In genomic region chr5:97996500-97997176, GRCm38 (mm10) we compare ENCODE assay signal across 26 mouse cellular contexts. TPM values are rescaled to one million over a fixed set of nuclear protein-coding genes. Genes with fewer than 3 reads are reported as not detected.
A peak's percentile ranks its signal among the peaks of the same experiment; 100 is the strongest.
DNase-seq lines count a peak whose midpoint lies in the region; ATAC-seq and TF ChIP-seq lines count a peak whose summit lies in the region.
"Had no signal": no experiment of that assay in that cellular context is flagged by ENCODE, and none has a peak within 500 bp of the region (broad histone marks: within the 10 kb centered on the region; RNA-seq: fewer than 3 reads in every experiment).

No protein-coding gene starts in this region.

- WGBS in kidney, embryonic 16.5 days, result 65% methylated on average over 6 of the region's 6 CpGs
- WGBS in liver, adult 2 months, result 21% methylated on average over 6 of the region's 6 CpGs
- 72% methylated on average over 6 of the region's 6 CpGs for WGBS in liver, embryonic 11.5 days
- WGBS in stomach, embryonic 15.5 days, result 65% methylated on average over 6 of the region's 6 CpGs
- 67% methylated on average over 6 of the region's 6 CpGs for WGBS in stomach, postnatal 0 days
- 29% methylated on average over 6 of the region's 6 CpGs for WGBS in large intestine, adult 2 months

- H3K4me2 ChIP-seq in kidney, embryonic 16.5 days (replicated peaks; ENCODE audit: low read depth, low read length), result no peak overlapping the region
- H3K4me2 ChIP-seq in liver, embryonic 11.5 days, result no peak overlapping the region
- no peak overlapping the region for H3K4me2 ChIP-seq in stomach, embryonic 15.5 days
- no peak overlapping the region for H3K4me2 ChIP-seq in stomach, postnatal 0 days (replicated peaks; ENCODE audit: low read depth)
- H3K4me2 ChIP-seq: forebrain, embryonic 13.5 days; heart, embryonic 11.5 days; hindbrain, embryonic 14.5 days; limb, embryonic 12.5 days; liver, embryonic 15.5 days; midbrain, embryonic 15.5 days; neural tube, embryonic 15.5 days had no signal

- no peak for TF ChIP-seq EP300 in stomach, postnatal 0 days (optimal IDR thresholded peaks at IDR 0.05)

- peak; percentile 22 for DNase-seq in kidney, adult 9 months
- peak; percentile 95 for DNase-seq in liver, adult 2 months (ENCODE audit: extremely low read depth, low read depth, low spot score)
- no peak for DNase-seq in liver, embryonic 11.5 days (ENCODE audit: low spot score)
- DNase-seq in stomach, postnatal 0 days (ENCODE audit: low spot score), result no peak
- peak; percentile 28 for DNase-seq in large intestine, adult 2 months (ENCODE audit: low read depth, low spot score)
- DNase-seq in layer of hippocampus, postnatal 25 days (ENCODE audit: extremely low spot score in 1 of 2, low spot score in 1 of 2), result no peak
- DNase-seq: adrenal gland, postnatal 25 days; B cell, adult 2 months; cerebellum, adult 18-20 months; cerebellum, postnatal 14 days; gastrocnemius, postnatal 14 days; layer of hippocampus, adult 9-11 months; lung, postnatal 10 days; retina, postnatal 1 day; right cerebral cortex, postnatal 14 days; thymus, postnatal 14 days had no signal

- no peak overlapping the region for H3K4me3 ChIP-seq in kidney, embryonic 16.5 days (ENCODE audit: low read length)
- H3K4me3 ChIP-seq in liver, adult 2 months (ENCODE audit: insufficient read depth, low read depth, low read length), result no peak overlapping the region
- H3K4me3 ChIP-seq in liver, embryonic 11.5 days (ENCODE audit: low read depth, low read length), result no peak overlapping the region
- H3K4me3 ChIP-seq in stomach, embryonic 15.5 days (replicated peaks), result no peak overlapping the region
- no peak overlapping the region for H3K4me3 ChIP-seq in stomach, postnatal 0 days (ENCODE audit: low read depth, low read length)
- H3K4me3 ChIP-seq: forebrain, embryonic 13.5 days; limb, embryonic 12.5 days; liver, embryonic 15.5 days; midbrain, embryonic 15.5 days; neural tube, embryonic 15.5 days had no signal

- no peak overlapping the region for H3K27ac ChIP-seq in kidney, embryonic 16.5 days (ENCODE audit: low read length)
- peak overlapping the region; percentile 37 for H3K27ac ChIP-seq in liver, adult 2 months (replicated peaks; ENCODE audit: insufficient read depth, low read depth, low read length)
- H3K27ac ChIP-seq in liver, embryonic 11.5 days (ENCODE audit: low read depth, low read length), result no peak overlapping the region
- H3K27ac ChIP-seq in stomach, embryonic 15.5 days, result no peak overlapping the region
- no peak overlapping the region for H3K27ac ChIP-seq in stomach, postnatal 0 days (replicated peaks)
- H3K27ac ChIP-seq: forebrain, embryonic 13.5 days; hindbrain, embryonic 14.5 days; liver, embryonic 15.5 days; macrophage; midbrain, embryonic 15.5 days; neural tube, embryonic 15.5 days had no signal

- H3K79me2 ChIP-seq in liver, adult 2 months (ENCODE audit: control insufficient read depth, insufficient read depth, low read length), result no peaks in the 10 kb centered on the region; the same call in 1 of the 2 replicates

- peaks cover 9% of the 10 kb centered on the region; the same call in 1 of the 2 replicates for H3K36me3 ChIP-seq in kidney, embryonic 16.5 days (ENCODE audit: insufficient read depth, low read length)
- H3K36me3 ChIP-seq in liver, adult 2 months (ENCODE audit: control insufficient read depth, insufficient read depth, low read length), result peaks cover 4% of the 10 kb centered on the region
- H3K36me3 ChIP-seq in liver, embryonic 11.5 days (ENCODE audit: control insufficient read depth, insufficient read depth, low read length), result no peaks in the 10 kb centered on the region
- H3K36me3 ChIP-seq in stomach, embryonic 15.5 days, result no peaks in the 10 kb centered on the region
- H3K36me3 ChIP-seq in stomach, postnatal 0 days (ENCODE audit: control insufficient read depth, insufficient read depth, low read length), result no peaks in the 10 kb centered on the region
- H3K36me3 ChIP-seq: liver, embryonic 15.5 days; midbrain, embryonic 15.5 days; neural tube, embryonic 15.5 days had no signal

- 0 out of 2 replicates have a peak, but pooled peaks cover 2% of the 10 kb centered on the region for H3K4me1 ChIP-seq in kidney, embryonic 16.5 days (ENCODE audit: insufficient read depth, low read length)
- H3K4me1 ChIP-seq in liver, adult 2 months (ENCODE audit: control insufficient read depth, insufficient read depth, low read length), result peaks cover 11% of the 10 kb centered on the region
- no peaks in the 10 kb centered on the region for H3K4me1 ChIP-seq in liver, embryonic 11.5 days (replicated peaks; ENCODE audit: control insufficient read depth, insufficient read depth, low read length)
- H3K4me1 ChIP-seq in stomach, embryonic 15.5 days, result no peaks in the 10 kb centered on the region
- no peaks in the 10 kb centered on the region for H3K4me1 ChIP-seq in stomach, postnatal 0 days (replicated peaks; ENCODE audit: control insufficient read depth, insufficient read depth)
- H3K4me1 ChIP-seq: forebrain, embryonic 13.5 days; liver, embryonic 15.5 days; midbrain, embryonic 15.5 days; neural tube, embryonic 15.5 days had no signal

- no peak for TF ChIP-seq POLR2A in liver, adult 2 months (IDR thresholded peaks at IDR 0.05; ENCODE audit: extremely low read depth, insufficient read depth, low read length)

- H3K9me3 ChIP-seq in kidney, embryonic 16.5 days (ENCODE audit: low read length), result no peaks in the 10 kb centered on the region
- H3K9me3 ChIP-seq in liver, embryonic 11.5 days (ENCODE audit: control insufficient read depth, low read length), result no peaks in the 10 kb centered on the region
- H3K9me3 ChIP-seq in stomach, embryonic 15.5 days, result no peaks in the 10 kb centered on the region
- no peaks in the 10 kb centered on the region for H3K9me3 ChIP-seq in stomach, postnatal 0 days (ENCODE audit: control insufficient read depth, low read length)
- H3K9me3 ChIP-seq: forebrain, embryonic 13.5 days; limb, embryonic 12.5 days; liver, embryonic 15.5 days; midbrain, embryonic 15.5 days; neural tube, embryonic 15.5 days had no signal

- no peak for TF ChIP-seq CTCF in liver, adult 2 months (IDR thresholded peaks at IDR 0.05; ENCODE audit: low read depth, low read length)
- TF ChIP-seq CTCF in stomach, postnatal 0 days (IDR thresholded peaks at IDR 0.05; ENCODE audit: low read depth), result no peak

- ATAC-seq in kidney, embryonic 16.5 days (ENCODE audit: low FRiP score, low TSS enrichment), result no peak
- no peak for ATAC-seq in liver, embryonic 11.5 days (replicated peaks; ENCODE audit: low FRiP score)
- ATAC-seq in stomach, embryonic 15.5 days (ENCODE audit: insufficient read depth, low FRiP score, low read depth), result peak; percentile 58; the same call in 1 of the 2 replicates
- no peak for ATAC-seq in stomach, postnatal 0 days (ENCODE audit: low FRiP score, low TSS enrichment)
- ATAC-seq: forebrain, embryonic 13.5 days; midbrain, embryonic 15.5 days had no signal

- H3K27me3 ChIP-seq in kidney, embryonic 16.5 days (ENCODE audit: insufficient read depth, low read length), result no peaks in the 10 kb centered on the region
- no peaks in the 10 kb centered on the region for H3K27me3 ChIP-seq in liver, adult 2 months (ENCODE audit: control insufficient read depth, insufficient read depth, low read length)
- H3K27me3 ChIP-seq in liver, embryonic 11.5 days (replicated peaks; ENCODE audit: control insufficient read depth, insufficient read depth, low read length), result no peaks in the 10 kb centered on the region
- H3K27me3 ChIP-seq in stomach, embryonic 15.5 days (replicated peaks), result no peaks in the 10 kb centered on the region
- no peaks in the 10 kb centered on the region for H3K27me3 ChIP-seq in stomach, postnatal 0 days (ENCODE audit: control insufficient read depth, insufficient read depth, low read length)
- H3K27me3 ChIP-seq: forebrain, embryonic 13.5 days; limb, embryonic 12.5 days; liver, embryonic 15.5 days; midbrain, embryonic 15.5 days; neural tube, embryonic 15.5 days had no signal

- H3K9ac ChIP-seq in kidney, embryonic 16.5 days (replicated peaks; ENCODE audit: low read length), result no peak overlapping the region
- H3K9ac ChIP-seq in liver, adult 2 months (ENCODE audit: low read depth, low read length), result no peak overlapping the region
- no peak overlapping the region for H3K9ac ChIP-seq in liver, embryonic 11.5 days (ENCODE audit: low read depth, low read length)
- no peak overlapping the region for H3K9ac ChIP-seq in stomach, embryonic 15.5 days
- no peak overlapping the region for H3K9ac ChIP-seq in stomach, postnatal 0 days (ENCODE audit: low read length)
- H3K9ac ChIP-seq: forebrain, embryonic 13.5 days; hindbrain, embryonic 14.5 days; limb, embryonic 12.5 days; liver, embryonic 15.5 days; midbrain, embryonic 15.5 days; neural tube, embryonic 15.5 days had no signal

RNA-seq across cellular contexts. Expression of gene Antxr2, which starts 34.2 kb away (rescaled TPM):
- 16.8 and 21.9 TPM in 2 replicates for polyA plus RNA-seq in kidney, embryonic 16.5 days (2015; fragmentation: Nextera tagmentation; extraction: Ambion mirVana)
- 18.3 and 24.9 TPM in 2 replicates for total RNA-seq in liver, adult 2 months (2014; rRNA removed)
- polyA plus RNA-seq in liver, adult 2 months (2012; rRNA removed), result 5.2 and 5.5 TPM in 2 replicates
- 7.0 and 8.3 TPM in 2 replicates for polyA plus RNA-seq in liver, embryonic 11.5 days (2014; fragmentation: Nextera tagmentation; extraction: Ambion mirVana)
- 19.7 and 20.3 TPM in 2 replicates for polyA plus RNA-seq in stomach, embryonic 15.5 days (2015; fragmentation: Nextera tagmentation; extraction: Ambion mirVana)
- polyA plus RNA-seq in stomach, postnatal 0 days (2015; fragmentation: Nextera tagmentation; extraction: Ambion mirVana), result 9.3 and 9.7 TPM in 2 replicates
- polyA plus RNA-seq in large intestine, adult 2 months (2012; rRNA removed), result 8.0 and 13.1 TPM in 2 replicates
- total RNA-seq in layer of hippocampus, postnatal 25 days (2021), result 1 to 10 TPM; 2.0 to 2.1 TPM

Comparison
In these comparisons a context has a peak if more than half of its experiments do, and no peak if none do; other contexts are left out.
1. DNase-seq: peak in kidney, adult 9 months (single experiment), liver, adult 2 months (single experiment) and large intestine, adult 2 months (single experiment); none in liver, embryonic 11.5 days (single experiment), stomach, postnatal 0 days (single experiment) and layer of hippocampus, postnatal 25 days (0 of 2).